Mouse (Mus musculus): ENCODE results near the gene Angptl6. TPM values are rescaled to one million over a fixed set of nuclear protein-coding genes. Genes with fewer than 3 reads are reported as not detected.
"Not testable (repeated sequence)": the region's sequence is repeated elsewhere in the genome, so short reads cannot be mapped to it uniquely, and the experiment has no call there.

Gene Angptl6
- polyA plus RNA-seq, 1 experiment from 2014 or later: 14.5 TPM

DNA sequence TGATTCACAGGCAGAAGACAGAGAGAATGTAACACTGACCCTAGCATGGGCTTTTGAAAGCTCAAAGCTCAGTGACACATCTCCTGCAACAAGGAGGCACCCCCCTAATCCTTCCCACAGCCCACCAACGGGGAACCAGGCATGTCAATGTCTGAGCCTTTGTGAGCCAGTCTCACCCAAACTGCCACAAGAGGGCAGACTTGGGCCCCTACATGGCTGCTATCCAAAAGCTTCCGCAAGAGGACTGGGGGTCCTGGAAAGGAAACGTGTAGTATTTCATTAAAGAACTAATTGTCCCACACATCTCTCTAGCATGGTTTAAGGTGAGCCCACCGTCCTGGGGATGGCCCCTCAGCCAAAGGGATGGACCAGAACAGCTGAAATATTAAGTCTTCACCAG, 17.7 kb downstream of the Angptl6 start:
- Histone ChIP-seq H3K27me3 (ENCODE audit: control insufficient read depth, insufficient read depth, low read length) (no peaks in the 10 kb centered on the region), H3K9me3 (ENCODE audit: control insufficient read depth, low read length) (no peaks in the 10 kb centered on the region), H3K9ac (replicated peaks; ENCODE audit: low read depth, low read length) (no peak overlapping the region), H3K36me3 (ENCODE audit: control insufficient read depth, insufficient read depth, low read length) (no peaks in the 10 kb centered on the region), H3K4me1 (ENCODE audit: control insufficient read depth, insufficient read depth, low read length) (no peaks in the 10 kb centered on the region), H3K4me2 (ENCODE audit: low read depth, low read length) (no peak overlapping the region), H3K4me3 (ENCODE audit: low read depth, low read length) (no peak overlapping the region), H3K27ac (ENCODE audit: low read depth, low read length) (no peak overlapping the region)
- no peak for ATAC-seq (ENCODE audit: low read depth)
- 9% methylated on average over 4 of the region's 4 CpGs for WGBS

- H3K27me3 ChIP-seq (ENCODE audit: control insufficient read depth, insufficient read depth, low read length): no peaks in the 10 kb centered on the region
- no peaks in the 10 kb centered on the region for H3K36me3 ChIP-seq (ENCODE audit: control insufficient read depth, insufficient read depth, low read length)
- no peak overlapping the region for H3K9ac ChIP-seq (replicated peaks; ENCODE audit: low read depth, low read length)
- H3K4me3 ChIP-seq (ENCODE audit: low read depth, low read length): no peak overlapping the region
- no peaks in the 10 kb centered on the region for H3K9me3 ChIP-seq (ENCODE audit: control insufficient read depth, low read length)
- 48% methylated on average over 6 of the region's 6 CpGs for WGBS
- no peak overlapping the region for H3K4me2 ChIP-seq (ENCODE audit: low read depth, low read length)
- ATAC-seq (ENCODE audit: low read depth): no peak
- H3K4me1 ChIP-seq (ENCODE audit: control insufficient read depth, insufficient read depth, low read length): no peaks in the 10 kb centered on the region
- no peak overlapping the region for H3K27ac ChIP-seq (ENCODE audit: low read depth, low read length)
These were observed 19.6 kb downstream of the Angptl6 start for GRCm38 (mm10) chr9:20859926-20860325.

DNA sequence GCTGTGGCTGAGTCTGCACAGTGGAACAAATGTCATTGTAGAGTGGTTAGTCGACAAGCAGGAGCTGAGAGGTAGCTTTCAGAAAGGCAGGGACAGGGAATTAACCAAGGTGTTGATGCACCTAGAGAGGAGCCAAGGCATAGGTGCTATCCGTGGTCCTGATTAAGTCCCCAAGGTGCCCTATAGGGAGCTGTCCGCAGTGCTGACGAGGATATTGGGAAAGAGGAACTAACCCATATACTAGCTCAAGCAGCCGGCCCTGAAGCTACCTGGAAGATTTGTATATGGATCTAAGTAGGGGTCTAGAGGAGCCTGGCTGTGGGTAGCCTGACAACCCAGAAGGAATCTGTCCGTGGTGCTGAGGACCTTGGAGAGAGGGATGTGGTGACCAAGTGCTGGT, 22.4 kb downstream of the Angptl6 start:
- H3K27ac ChIP-seq (ENCODE audit: low read depth, low read length): no peak overlapping the region
- H3K9me3 ChIP-seq (ENCODE audit: control insufficient read depth, low read length): no peaks in the 10 kb centered on the region
- ATAC-seq (ENCODE audit: low read depth): no peak
- no peaks in the 10 kb centered on the region for H3K36me3 ChIP-seq (ENCODE audit: control insufficient read depth, insufficient read depth, low read length)
- H3K4me1 ChIP-seq (ENCODE audit: control insufficient read depth, insufficient read depth, low read length): no peaks in the 10 kb centered on the region
- H3K4me3 ChIP-seq (ENCODE audit: low read depth, low read length): no peak overlapping the region
- H3K27me3 ChIP-seq (ENCODE audit: control insufficient read depth, insufficient read depth, low read length): no peaks in the 10 kb centered on the region
- WGBS: 10% methylated on average over 6 of the region's 6 CpGs
- H3K4me2 ChIP-seq (ENCODE audit: low read depth, low read length): no peak overlapping the region
- no peak overlapping the region for H3K9ac ChIP-seq (replicated peaks; ENCODE audit: low read depth, low read length)

- Histone ChIP-seq H3K4me1 (ENCODE audit: control insufficient read depth, insufficient read depth, low read length) (no peaks in the 10 kb centered on the region), H3K9me3 (ENCODE audit: control insufficient read depth, low read length) (no peaks in the 10 kb centered on the region), H3K9ac (replicated peaks; ENCODE audit: low read depth, low read length) (no peak overlapping the region), H3K4me3 (ENCODE audit: low read depth, low read length) (no peak overlapping the region), H3K4me2 (ENCODE audit: low read depth, low read length) (no peak overlapping the region), H3K27ac (ENCODE audit: low read depth, low read length) (no peak overlapping the region), H3K36me3 (ENCODE audit: control insufficient read depth, insufficient read depth, low read length) (no peaks in the 10 kb centered on the region), H3K27me3 (ENCODE audit: control insufficient read depth, insufficient read depth, low read length) (no peaks in the 10 kb centered on the region)
- no peak for ATAC-seq (ENCODE audit: low read depth)
- 90% methylated on average over 2 of the region's 2 CpGs for WGBS
These were observed 29.3 kb downstream of the Angptl6 start for GRCm38 (mm10) chr9:20850179-20850578.

- Histone ChIP-seq H3K4me2 (ENCODE audit: low read depth, low read length) (no peak overlapping the region), H3K9ac (replicated peaks; ENCODE audit: low read depth, low read length) (no peak overlapping the region), H3K4me1 (ENCODE audit: control insufficient read depth, insufficient read depth, low read length) (no peaks in the 10 kb centered on the region), H3K27ac (ENCODE audit: low read depth, low read length) (no peak overlapping the region), H3K4me3 (ENCODE audit: low read depth, low read length) (no peak overlapping the region), H3K9me3 (ENCODE audit: control insufficient read depth, low read length) (no peaks in the 10 kb centered on the region), H3K27me3 (ENCODE audit: control insufficient read depth, insufficient read depth, low read length) (no peaks in the 10 kb centered on the region), H3K36me3 (ENCODE audit: control insufficient read depth, insufficient read depth, low read length) (no peaks in the 10 kb centered on the region)
- WGBS: 20% methylated on average over 2 of the region's 2 CpGs
- no peak for ATAC-seq (ENCODE audit: low read depth)
These were observed 36.9 kb downstream of the Angptl6 start for GRCm38 (mm10) chr9:20842670-20843069.

- no peaks in the 10 kb centered on the region for H3K4me1 ChIP-seq (ENCODE audit: control insufficient read depth, insufficient read depth, low read length)
- ATAC-seq (ENCODE audit: low read depth): no peak
- WGBS: 81% methylated on average over 4 of the region's 4 CpGs
These were observed 37.3 kb downstream of the Angptl6 start for GRCm38 (mm10) chr9:20842211-20842610.

GRCm38 (mm10) chr9:20838931-20839330, 40.6 kb downstream of the Angptl6 start:
- Histone ChIP-seq H3K36me3 (ENCODE audit: control insufficient read depth, insufficient read depth, low read length) (no peaks in the 10 kb centered on the region), H3K27ac (ENCODE audit: low read depth, low read length) (no peak overlapping the region), H3K27me3 (ENCODE audit: control insufficient read depth, insufficient read depth, low read length) (no peaks in the 10 kb centered on the region), H3K4me2 (ENCODE audit: low read depth, low read length) (no peak overlapping the region), H3K9me3 (ENCODE audit: control insufficient read depth, low read length) (no peaks in the 10 kb centered on the region), H3K9ac (replicated peaks; ENCODE audit: low read depth, low read length) (no peak overlapping the region), H3K4me1 (ENCODE audit: control insufficient read depth, insufficient read depth, low read length) (no peaks in the 10 kb centered on the region), H3K4me3 (ENCODE audit: low read depth, low read length) (no peak overlapping the region)
- ATAC-seq (ENCODE audit: low read depth): no peak
- 54% methylated on average over 6 of the region's 6 CpGs for WGBS

More at GRCm38 (mm10) chr9:20842211-20842610, 37.3 kb downstream of the Angptl6 start:
- no peaks in the 10 kb centered on the region for H3K9me3 ChIP-seq (ENCODE audit: control insufficient read depth, low read length)
- no peak overlapping the region for H3K4me3 ChIP-seq (ENCODE audit: low read depth, low read length)
- H3K4me2 ChIP-seq (ENCODE audit: low read depth, low read length): no peak overlapping the region
- no peak overlapping the region for H3K9ac ChIP-seq (replicated peaks; ENCODE audit: low read depth, low read length)
- H3K27ac ChIP-seq (ENCODE audit: low read depth, low read length): no peak overlapping the region
- no peaks in the 10 kb centered on the region for H3K27me3 ChIP-seq (ENCODE audit: control insufficient read depth, insufficient read depth, low read length)
- no peaks in the 10 kb centered on the region for H3K36me3 ChIP-seq (ENCODE audit: control insufficient read depth, insufficient read depth, low read length)

DNA sequence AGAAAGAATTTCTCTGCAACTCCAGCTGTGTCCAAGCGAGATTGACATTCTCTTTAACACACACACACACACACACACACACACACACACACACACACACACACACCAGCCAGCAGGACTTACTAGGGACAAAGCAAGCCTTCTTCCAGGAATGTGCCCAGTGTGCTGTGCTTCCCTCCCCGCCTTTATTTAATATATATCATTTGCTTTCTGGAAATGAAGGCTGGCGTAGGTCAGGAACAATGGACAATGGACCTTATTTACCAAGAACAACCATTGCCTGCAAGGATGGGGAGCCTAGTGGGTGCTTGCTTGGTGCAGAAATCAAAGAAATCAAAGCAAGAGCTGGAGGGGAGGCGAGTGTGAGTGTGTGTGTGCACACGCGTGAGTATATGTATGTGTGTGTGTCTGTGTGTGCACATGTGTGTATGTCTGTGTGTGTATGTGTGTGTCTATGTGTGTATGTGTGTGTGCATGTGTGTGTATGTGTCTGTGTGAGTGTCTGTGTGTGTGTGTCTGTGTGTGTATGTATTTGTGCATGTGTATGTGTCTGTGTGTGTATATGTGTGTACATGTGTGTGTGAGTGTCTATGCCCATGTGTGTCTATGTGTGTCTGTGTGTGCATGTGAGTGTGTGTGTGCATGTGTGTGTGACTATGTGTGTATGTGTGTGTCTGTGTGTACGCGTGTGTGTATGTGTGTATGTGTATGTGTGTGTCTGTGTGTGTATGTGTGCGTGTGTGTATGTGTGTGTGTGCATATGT, 42.2 kb downstream of the Angptl6 start:
- no peak for ATAC-seq (ENCODE audit: low read depth)
- H3K36me3 ChIP-seq (ENCODE audit: control insufficient read depth, insufficient read depth, low read length): no peaks in the 10 kb centered on the region
- no peak overlapping the region for H3K4me3 ChIP-seq (ENCODE audit: low read depth, low read length)
- no peaks in the 10 kb centered on the region for H3K9me3 ChIP-seq (ENCODE audit: control insufficient read depth, low read length)
- no peaks in the 10 kb centered on the region for H3K4me1 ChIP-seq (ENCODE audit: control insufficient read depth, insufficient read depth, low read length)
- no peak overlapping the region for H3K4me2 ChIP-seq (ENCODE audit: low read depth, low read length)
- WGBS: 76% methylated on average over 9 of the region's 9 CpGs
- no peak overlapping the region for H3K9ac ChIP-seq (replicated peaks; ENCODE audit: low read depth, low read length)
- no peak overlapping the region for H3K27ac ChIP-seq (ENCODE audit: low read depth, low read length)
- no peaks in the 10 kb centered on the region for H3K27me3 ChIP-seq (ENCODE audit: control insufficient read depth, insufficient read depth, low read length)

GRCm38 (mm10) chr9:20835431-20835954, 44.0 kb downstream of the Angptl6 start:
- ATAC-seq (ENCODE audit: low read depth); H3K9me3 ChIP-seq (ENCODE audit: control insufficient read depth, low read length); H3K27me3 ChIP-seq (ENCODE audit: control insufficient read depth, insufficient read depth, low read length); H3K9ac ChIP-seq (replicated peaks; ENCODE audit: low read depth, low read length); H3K4me3 ChIP-seq (ENCODE audit: low read depth, low read length); H3K27ac ChIP-seq (ENCODE audit: low read depth, low read length); H3K4me1 ChIP-seq (ENCODE audit: control insufficient read depth, insufficient read depth, low read length); H3K36me3 ChIP-seq (ENCODE audit: control insufficient read depth, insufficient read depth, low read length); H3K4me2 ChIP-seq (ENCODE audit: low read depth, low read length): not testable (repeated sequence)
- WGBS: 84% methylated on average over 9 of the region's 11 CpGs
